Mouse (Mus musculus): ENCODE results near the gene Cxcl5.
"Not testable (repeated sequence)": the region's sequence is repeated elsewhere in the genome, so short reads cannot be mapped to it uniquely, and the experiment has no call there.

Cxcl5 gene

DNA sequence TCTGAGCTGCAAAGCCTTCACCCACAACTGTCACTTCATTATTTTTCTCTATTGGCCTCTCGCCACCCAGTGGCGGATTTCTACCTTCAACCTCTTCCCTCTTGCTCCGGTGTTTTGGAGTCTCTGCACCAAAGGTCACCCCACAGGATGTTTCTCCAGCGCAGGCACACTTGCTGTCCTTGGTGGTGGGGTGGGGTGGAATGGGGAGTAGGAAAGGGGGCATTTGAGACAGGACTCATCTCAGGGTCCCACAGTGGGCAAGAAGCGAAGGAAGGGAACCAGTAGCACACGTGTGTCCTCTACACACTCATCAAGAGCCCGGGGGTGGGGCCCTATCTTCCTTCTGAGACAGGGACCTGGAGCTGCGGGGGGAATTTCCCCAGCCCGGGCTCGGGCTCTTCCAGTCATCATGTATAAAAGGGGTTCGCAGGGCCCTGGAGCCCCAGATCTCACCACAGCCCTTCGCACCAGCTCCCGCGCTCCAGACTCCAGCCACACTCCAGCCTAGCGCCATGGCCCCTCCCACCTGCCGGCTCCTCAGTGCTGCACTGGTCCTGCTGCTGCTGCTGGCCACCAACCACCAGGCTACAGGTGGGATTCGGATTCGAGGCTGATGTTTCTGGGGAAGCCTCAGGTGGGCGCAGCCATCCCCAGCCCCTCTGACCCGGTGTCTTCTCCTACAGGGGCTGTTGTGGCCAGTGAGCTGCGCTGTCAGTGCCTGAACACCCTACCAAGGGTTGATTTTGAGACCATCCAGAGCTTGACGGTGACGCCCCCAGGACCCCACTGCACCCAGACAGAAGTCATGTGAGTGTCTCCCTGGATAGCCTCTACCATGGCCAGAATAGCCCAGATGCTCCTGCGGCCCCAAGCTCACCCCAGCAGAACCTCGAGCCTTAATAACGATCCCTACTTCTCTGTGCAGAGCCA, 26.8 kb downstream of the Cxcl5 start, which contains the start of gene Cxcl3:
Gene Cxcl3 (plus strand): TSS at position 445 of the 930 bp plus-strand sequence.
- no peak for DNase-seq

DNA sequence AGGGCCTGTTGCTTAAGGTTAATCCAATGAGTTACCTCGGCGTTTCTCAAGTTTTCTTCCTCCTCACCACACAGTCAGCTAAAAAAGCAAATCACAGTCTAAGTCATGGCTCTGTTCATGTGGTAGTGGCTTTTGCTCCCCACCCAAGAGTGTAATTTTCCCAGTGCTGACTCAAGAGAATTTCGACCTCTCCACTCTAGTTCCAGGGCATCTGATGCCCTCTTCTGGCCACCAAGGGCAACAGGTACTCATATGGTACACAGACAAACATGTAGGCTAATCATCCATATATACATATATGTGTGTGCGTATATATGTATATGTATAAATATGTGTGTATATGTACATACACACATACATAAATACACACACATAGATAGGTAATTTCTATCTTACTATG, 29.0 kb downstream of the Cxcl5 start:
- DNase-seq = no peak

DNA sequence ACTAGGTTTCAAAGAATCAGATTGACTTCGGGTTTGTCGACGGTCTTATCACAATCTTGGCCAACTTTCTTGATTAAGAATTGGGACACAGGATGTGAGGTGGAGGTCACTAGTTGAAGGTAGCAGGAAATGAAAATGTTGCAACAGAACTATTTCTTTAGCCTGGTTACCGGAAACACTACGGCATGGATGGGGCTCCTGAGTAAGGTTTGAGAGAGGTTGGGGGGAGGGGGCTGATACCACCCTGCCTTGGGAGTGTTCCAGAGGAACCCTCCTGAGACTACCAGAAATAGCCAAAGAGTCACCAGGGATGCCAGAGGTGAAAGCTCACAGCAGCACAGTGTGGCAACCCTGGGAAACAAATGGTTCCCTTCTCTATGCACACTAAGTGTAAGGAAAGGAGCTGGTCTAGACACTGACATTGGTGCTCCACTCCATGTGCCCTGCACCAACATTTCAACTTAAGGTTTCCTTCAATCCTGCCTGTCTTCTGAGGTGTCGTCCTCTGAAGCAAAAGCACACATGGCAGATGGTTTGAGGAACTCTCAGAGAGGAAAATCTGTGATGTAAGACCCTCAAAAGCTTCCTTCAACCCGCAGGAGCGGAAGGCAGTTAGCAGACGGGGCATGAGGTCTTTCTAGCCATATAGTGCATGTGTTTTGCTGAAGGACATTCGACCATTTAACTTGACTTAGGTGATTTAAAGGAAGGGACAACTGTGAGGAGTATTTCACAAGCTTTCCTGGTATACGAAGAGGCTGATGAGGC, 30.3 kb downstream of the Cxcl5 start:
- no peak for DNase-seq

DNA sequence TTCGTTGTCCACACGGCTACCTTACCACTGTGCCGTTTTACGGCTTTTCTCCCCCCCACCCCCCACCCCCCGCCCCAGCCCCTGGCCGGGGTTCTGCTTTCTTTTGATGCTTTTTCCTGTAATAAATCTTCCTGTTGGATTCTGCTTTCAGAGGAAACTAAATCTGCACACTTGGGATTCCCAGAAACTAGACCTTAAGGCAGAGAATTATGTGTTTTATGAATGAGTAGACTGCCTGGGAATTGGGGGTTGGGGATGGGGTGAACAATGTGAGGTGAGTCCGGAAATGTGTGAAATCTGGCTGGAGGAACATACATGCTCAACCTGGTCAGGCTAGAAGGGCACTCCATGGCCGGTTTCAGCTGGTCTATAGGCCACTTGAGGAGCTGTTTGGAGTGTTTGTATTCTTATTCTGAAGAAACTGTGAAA, 30.9 kb downstream of the Cxcl5 start:
- no peak for DNase-seq

DNA sequence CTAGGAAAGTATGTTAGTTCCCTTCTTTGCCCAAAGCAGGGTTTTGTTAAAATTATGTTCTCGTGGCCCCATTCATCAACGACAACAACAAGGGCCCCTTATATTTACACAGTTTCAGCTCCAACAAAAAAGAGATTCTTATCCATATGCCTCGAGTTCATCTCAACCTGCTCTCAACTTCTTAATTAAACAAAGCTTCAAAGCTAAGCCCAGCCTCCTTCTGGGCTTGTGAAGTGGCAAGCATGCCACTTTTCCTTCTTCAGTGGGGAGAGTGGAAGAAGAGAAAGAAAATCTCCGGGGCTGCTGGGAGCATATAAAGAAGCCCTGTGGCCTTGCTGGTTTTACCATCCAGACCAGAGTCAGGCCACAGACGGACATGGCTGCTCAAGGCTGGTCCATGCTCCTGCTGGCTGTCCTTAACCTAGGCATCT, 35.0 kb downstream of the Cxcl5 start, which contains the start of gene Cxcl15:
Gene Cxcl15 (plus strand): TSS at position 340 of the 431 bp plus-strand sequence.
- DNase-seq = no peak

DNA sequence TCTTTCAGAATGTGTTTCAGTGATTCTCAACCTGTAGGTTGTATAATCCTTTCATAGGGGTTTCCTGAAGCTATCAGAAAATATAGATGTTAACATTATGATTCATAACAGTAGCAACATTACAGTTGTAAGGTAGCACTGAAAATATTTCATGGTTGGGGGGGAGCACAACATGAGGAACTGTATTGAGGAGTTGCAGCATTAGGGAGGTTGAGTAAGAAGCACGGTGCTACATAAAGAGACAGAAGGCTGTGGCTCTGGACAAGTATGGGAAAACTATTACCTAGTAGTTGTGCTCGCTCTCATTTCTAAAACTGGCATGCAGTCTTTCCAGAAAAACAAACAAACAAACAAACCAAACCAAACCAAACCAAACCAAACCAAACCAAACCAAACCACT, 36.2 kb downstream of the Cxcl5 start:
- DNase-seq = not testable (repeated sequence)

DNA sequence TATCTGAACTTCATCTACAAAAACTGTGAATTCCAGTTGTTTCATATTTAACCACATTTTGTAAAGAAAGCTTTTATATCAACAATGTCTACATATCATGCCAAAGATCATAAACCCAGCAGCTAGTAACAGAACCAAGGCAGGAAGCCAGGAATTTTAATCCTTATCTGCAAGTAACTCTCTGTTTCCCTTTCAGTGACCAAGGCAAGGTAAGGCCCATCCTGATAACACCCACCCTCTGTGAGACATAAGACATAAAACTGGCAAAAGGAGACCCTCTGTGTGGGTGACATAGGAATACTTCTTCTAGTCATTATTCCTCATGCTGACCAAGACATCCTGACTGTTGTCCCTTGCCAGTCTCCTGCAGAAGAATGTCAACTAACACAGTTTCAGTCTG, 45.4 kb downstream of the Cxcl5 start:
- no peak for DNase-seq

DNA sequence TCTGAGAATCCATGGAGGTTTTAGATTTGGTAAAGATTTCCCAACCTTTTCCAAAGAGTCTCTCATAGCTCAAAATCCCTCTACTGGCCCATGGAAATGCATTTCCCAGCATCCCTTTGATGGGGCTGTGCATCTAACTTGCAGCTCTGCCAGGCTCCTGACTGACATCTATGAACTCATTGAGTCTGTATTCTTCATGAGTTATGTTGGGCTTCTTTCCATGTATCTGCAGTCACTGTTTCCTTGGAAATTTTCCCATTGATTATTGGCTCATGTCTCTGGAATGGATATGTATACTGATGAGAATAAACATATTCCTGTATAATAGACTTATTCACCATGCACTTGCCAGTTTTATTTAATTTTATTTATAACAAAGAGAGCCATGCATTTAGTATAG, 46.9 kb downstream of the Cxcl5 start:
- DNase-seq = no peak

DNA sequence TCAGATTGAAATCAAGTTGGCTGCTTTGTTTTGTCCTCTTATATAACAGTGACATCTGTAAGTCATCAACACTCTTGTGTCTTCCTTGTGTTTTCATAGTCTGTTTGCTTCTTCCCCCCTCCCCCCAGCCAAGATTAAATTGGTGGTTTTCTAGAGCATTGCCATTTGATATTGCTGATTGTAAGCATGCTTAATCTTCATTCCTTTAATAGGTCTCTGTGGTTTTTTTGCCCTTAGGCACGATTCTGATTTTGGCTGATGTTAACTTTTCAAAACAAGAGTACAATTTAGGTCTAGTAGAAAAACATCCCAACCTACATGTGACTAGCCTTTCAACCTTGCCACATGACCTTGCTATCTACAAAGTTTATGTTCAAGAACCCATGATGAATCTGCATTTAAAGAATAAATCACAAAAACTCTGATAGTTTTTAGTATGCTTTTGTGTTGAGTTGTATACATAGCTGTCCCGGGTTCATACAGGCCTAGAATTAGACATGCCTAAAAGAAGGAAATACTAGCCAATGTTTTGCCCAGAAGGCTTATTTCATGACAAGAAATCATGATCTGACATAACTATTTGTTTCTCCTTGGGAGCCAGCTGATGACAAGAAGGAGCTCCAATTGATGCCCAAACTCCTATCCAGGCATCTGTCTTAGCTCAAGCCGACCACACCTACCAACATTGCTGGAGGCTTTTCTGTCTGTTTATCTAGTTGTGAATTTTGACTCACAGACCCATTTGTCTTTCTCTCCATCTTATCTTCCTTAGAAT, 48.2 kb downstream of the Cxcl5 start:
- no peak for DNase-seq

Measured in cerebellum, adult 11 months (tissue).